Mouse (Mus musculus): ENCODE measurements around the gene Stk36. TPM values are rescaled to one million over a fixed set of nuclear protein-coding genes. Genes with fewer than 3 reads are reported as not detected.

Gene Stk36
- polyA plus RNA-seq, 1 experiment from 2014 or later: 8.4 TPM

DNA sequence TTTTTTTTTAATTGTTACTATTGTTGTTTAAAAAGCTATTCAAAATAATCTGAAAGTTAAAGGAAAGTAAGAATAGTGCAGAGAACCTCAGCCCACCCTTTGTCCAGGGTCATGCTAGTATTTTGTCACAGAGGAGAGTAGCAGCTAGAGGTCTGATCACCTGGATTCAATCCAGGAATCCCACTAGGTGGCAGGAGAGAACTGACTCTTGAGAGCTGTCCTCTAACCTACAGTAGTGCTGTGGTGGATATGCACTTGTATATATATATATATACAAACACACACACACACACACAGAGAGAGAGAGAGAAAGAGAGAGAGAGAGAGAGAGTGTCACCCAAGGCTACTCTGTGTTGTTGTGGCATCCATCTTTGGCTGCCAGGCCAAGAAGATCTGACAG lies 42.7 kb downstream of the Stk36 start:
- Histone ChIP-seq H3K4me2 (replicated peaks; ENCODE audit: low read depth, low read length) (no peak overlapping the region), H3K4me3 (ENCODE audit: low read depth, low read length) (no peak overlapping the region), H3K27me3 (ENCODE audit: control insufficient read depth, insufficient read depth, low read length) (no peaks in the 10 kb centered on the region), H3K9ac (replicated peaks; ENCODE audit: low read depth, low read length) (no peak overlapping the region), H3K4me1 (ENCODE audit: control insufficient read depth, insufficient read depth, low read length) (no peaks in the 10 kb centered on the region), H3K9me3 (ENCODE audit: control insufficient read depth, low read depth, low read length) (no peaks in the 10 kb centered on the region), H3K36me3 (ENCODE audit: control insufficient read depth, insufficient read depth, low read length) (no peaks in the 10 kb centered on the region), H3K27ac (ENCODE audit: low read length) (no peak overlapping the region)
- no peak for ATAC-seq (ENCODE audit: insufficient number of reproducible peaks, insufficient read depth, low FRiP score, low read depth)

GRCm38 (mm10) chr1:74661448-74662195 lies 60.4 kb downstream of the Stk36 start, which contains the start of gene Ttll4:
TSS of gene Ttll4 (plus strand) at chr1:74661745.
- ATAC-seq (ENCODE audit: insufficient number of reproducible peaks, insufficient read depth, low FRiP score, low read depth): peak; percentile 96
- Histone ChIP-seq H3K27me3 (ENCODE audit: control insufficient read depth, insufficient read depth, low read length) (no peaks in the 10 kb centered on the region), H3K9ac (replicated peaks; ENCODE audit: low read depth, low read length) (peak within 1 kb of the TSS; percentile 79), H3K4me3 (ENCODE audit: low read depth, low read length) (peak within 1 kb of the TSS; percentile 84), H3K27ac (ENCODE audit: low read length) (peak within 1 kb of the TSS; percentile 85), H3K4me2 (replicated peaks; ENCODE audit: low read depth, low read length) (peak within 1 kb of the TSS; percentile 42), H3K36me3 (ENCODE audit: control insufficient read depth, insufficient read depth, low read length) (no peaks in the 10 kb centered on the region), H3K9me3 (ENCODE audit: control insufficient read depth, low read depth, low read length) (no peaks in the 10 kb centered on the region), H3K4me1 (ENCODE audit: control insufficient read depth, insufficient read depth, low read length) (peaks cover 8% of the 10 kb centered on the region; the same call in 1 of the 2 replicates)
- under 1% methylated on average over 62 of the region's 66 CpGs for WGBS

- WGBS: 3% methylated on average over 13 of the region's 13 CpGs
- Histone ChIP-seq H3K9ac (replicated peaks; ENCODE audit: low read depth, low read length) (peak overlapping the region; percentile 79), H3K36me3 (ENCODE audit: control insufficient read depth, insufficient read depth, low read length) (no peaks in the 10 kb centered on the region), H3K4me3 (ENCODE audit: low read depth, low read length) (peak overlapping the region; percentile 84), H3K4me2 (replicated peaks; ENCODE audit: low read depth, low read length) (peak overlapping the region; percentile 42), H3K27me3 (ENCODE audit: control insufficient read depth, insufficient read depth, low read length) (no peaks in the 10 kb centered on the region), H3K27ac (ENCODE audit: low read length) (peak overlapping the region; percentile 85), H3K4me1 (ENCODE audit: control insufficient read depth, insufficient read depth, low read length) (peaks cover 8% of the 10 kb centered on the region; the same call in 1 of the 2 replicates), H3K9me3 (ENCODE audit: control insufficient read depth, low read depth, low read length) (no peaks in the 10 kb centered on the region)
- ATAC-seq (ENCODE audit: insufficient number of reproducible peaks, insufficient read depth, low FRiP score, low read depth): no peak
Measured at GRCm38 (mm10) chr1:74662253-74662865, 61.1 kb downstream of the Stk36 start.

DNA sequence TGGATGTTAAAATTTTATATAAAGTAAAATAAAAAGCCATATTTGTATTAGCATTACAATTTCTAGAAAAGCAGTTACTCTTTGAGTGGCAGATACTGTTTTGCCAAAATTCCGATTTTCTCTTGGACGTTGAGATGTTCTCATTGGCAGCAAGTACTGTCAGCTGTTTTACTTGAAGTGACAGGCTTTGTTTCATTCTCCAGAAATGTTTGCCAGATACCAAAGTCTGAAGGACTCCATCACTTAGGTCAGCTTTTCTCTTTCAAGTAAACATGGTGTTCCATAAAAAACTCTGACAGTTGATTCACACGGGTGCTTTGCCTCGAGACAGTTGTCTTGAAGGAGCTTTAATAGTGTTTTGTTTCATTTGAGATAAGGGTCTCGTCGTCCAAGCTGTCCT lies 63.9 kb downstream of the Stk36 start:
- Histone ChIP-seq H3K4me3 (ENCODE audit: low read depth, low read length) (no peak overlapping the region), H3K27me3 (ENCODE audit: control insufficient read depth, insufficient read depth, low read length) (no peaks in the 10 kb centered on the region), H3K27ac (ENCODE audit: low read length) (no peak overlapping the region), H3K4me1 (ENCODE audit: control insufficient read depth, insufficient read depth, low read length) (peaks cover 8% of the 10 kb centered on the region; the same call in 1 of the 2 replicates), H3K9me3 (ENCODE audit: control insufficient read depth, low read depth, low read length) (no peaks in the 10 kb centered on the region), H3K36me3 (ENCODE audit: control insufficient read depth, insufficient read depth, low read length) (no peaks in the 10 kb centered on the region), H3K4me2 (replicated peaks; ENCODE audit: low read depth, low read length) (no peak overlapping the region), H3K9ac (replicated peaks; ENCODE audit: low read depth, low read length) (no peak overlapping the region)
- WGBS: 46% methylated on average over 6 of the region's 6 CpGs
- no peak for ATAC-seq (ENCODE audit: insufficient number of reproducible peaks, insufficient read depth, low FRiP score, low read depth)

GRCm38 (mm10) chr1:74668371-74668770 lies 67.1 kb downstream of the Stk36 start:
- H3K4me2 ChIP-seq (replicated peaks; ENCODE audit: low read depth, low read length): no peak overlapping the region
- 83% methylated on average over 3 of the region's 3 CpGs for WGBS

DNA sequence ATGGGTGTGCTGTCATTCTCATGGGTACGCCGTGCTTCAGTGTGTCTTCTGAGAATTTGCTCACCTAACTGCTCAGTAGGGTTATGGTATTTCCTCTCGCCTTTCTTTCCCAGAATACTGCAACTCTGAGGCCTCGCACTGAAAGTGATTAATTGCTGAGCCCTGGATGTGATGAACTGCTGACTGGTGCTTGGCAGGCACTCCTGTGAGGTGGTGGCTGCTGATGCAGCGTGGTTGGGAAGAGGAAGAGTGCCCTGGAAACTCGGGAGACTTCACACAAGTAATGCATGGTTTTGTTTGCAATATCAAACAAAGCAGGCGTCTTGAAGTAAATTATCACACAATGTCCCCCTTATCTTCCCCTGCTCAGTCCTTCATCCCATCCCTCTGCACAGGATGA lies 71.5 kb downstream of the Stk36 start:
- no peaks in the 10 kb centered on the region for H3K4me1 ChIP-seq (ENCODE audit: control insufficient read depth, insufficient read depth, low read length)
- peaks cover 12% of the 10 kb centered on the region; the same call in 1 of the 2 replicates for H3K36me3 ChIP-seq (ENCODE audit: control insufficient read depth, insufficient read depth, low read length)
- no peak overlapping the region for H3K9ac ChIP-seq (replicated peaks; ENCODE audit: low read depth, low read length)
- no peak overlapping the region for H3K27ac ChIP-seq (ENCODE audit: low read length)
- H3K9me3 ChIP-seq (ENCODE audit: control insufficient read depth, low read depth, low read length): no peaks in the 10 kb centered on the region
- H3K4me3 ChIP-seq (ENCODE audit: low read depth, low read length): no peak overlapping the region
- ATAC-seq (ENCODE audit: insufficient number of reproducible peaks, insufficient read depth, low FRiP score, low read depth): no peak
- WGBS: 67% methylated on average over 7 of the region's 7 CpGs
- no peaks in the 10 kb centered on the region for H3K27me3 ChIP-seq (ENCODE audit: control insufficient read depth, insufficient read depth, low read length)
- H3K4me2 ChIP-seq (replicated peaks; ENCODE audit: low read depth, low read length): no peak overlapping the region

More at GRCm38 (mm10) chr1:74668371-74668770, 67.1 kb downstream of the Stk36 start:
- H3K27ac ChIP-seq (ENCODE audit: low read length): no peak overlapping the region
- peaks cover 12% of the 10 kb centered on the region; the same call in 1 of the 2 replicates for H3K36me3 ChIP-seq (ENCODE audit: control insufficient read depth, insufficient read depth, low read length)
- no peaks in the 10 kb centered on the region for H3K9me3 ChIP-seq (ENCODE audit: control insufficient read depth, low read depth, low read length)
- no peaks in the 10 kb centered on the region for H3K4me1 ChIP-seq (ENCODE audit: control insufficient read depth, insufficient read depth, low read length)
- no peak for ATAC-seq (ENCODE audit: insufficient number of reproducible peaks, insufficient read depth, low FRiP score, low read depth)
- H3K27me3 ChIP-seq (ENCODE audit: control insufficient read depth, insufficient read depth, low read length): no peaks in the 10 kb centered on the region
- H3K4me3 ChIP-seq (ENCODE audit: low read depth, low read length): no peak overlapping the region
- H3K9ac ChIP-seq (replicated peaks; ENCODE audit: low read depth, low read length): no peak overlapping the region

GRCm38 (mm10) chr1:74676863-74677262 lies 75.6 kb downstream of the Stk36 start:
- Histone ChIP-seq H3K9ac (replicated peaks; ENCODE audit: low read depth, low read length) (no peak overlapping the region), H3K4me3 (ENCODE audit: low read depth, low read length) (no peak overlapping the region), H3K27ac (ENCODE audit: low read length) (no peak overlapping the region), H3K9me3 (ENCODE audit: control insufficient read depth, low read depth, low read length) (no peaks in the 10 kb centered on the region), H3K27me3 (ENCODE audit: control insufficient read depth, insufficient read depth, low read length) (no peaks in the 10 kb centered on the region), H3K4me1 (ENCODE audit: control insufficient read depth, insufficient read depth, low read length) (no peaks in the 10 kb centered on the region), H3K36me3 (ENCODE audit: control insufficient read depth, insufficient read depth, low read length) (peaks cover 39% of the 10 kb centered on the region), H3K4me2 (replicated peaks; ENCODE audit: low read depth, low read length) (no peak overlapping the region)
- ATAC-seq (ENCODE audit: insufficient number of reproducible peaks, insufficient read depth, low FRiP score, low read depth): no peak
- 80% methylated on average over 3 of the region's 3 CpGs for WGBS

- ATAC-seq (ENCODE audit: insufficient number of reproducible peaks, insufficient read depth, low FRiP score, low read depth): no peak
- Histone ChIP-seq H3K4me2 (replicated peaks; ENCODE audit: low read depth, low read length) (no peak overlapping the region), H3K27me3 (ENCODE audit: control insufficient read depth, insufficient read depth, low read length) (no peaks in the 10 kb centered on the region), H3K9ac (replicated peaks; ENCODE audit: low read depth, low read length) (no peak overlapping the region), H3K27ac (ENCODE audit: low read length) (no peak overlapping the region), H3K4me3 (ENCODE audit: low read depth, low read length) (no peak overlapping the region), H3K4me1 (ENCODE audit: control insufficient read depth, insufficient read depth, low read length) (no peaks in the 10 kb centered on the region), H3K9me3 (ENCODE audit: control insufficient read depth, low read depth, low read length) (no peaks in the 10 kb centered on the region), H3K36me3 (ENCODE audit: control insufficient read depth, insufficient read depth, low read length) (peaks cover 33% of the 10 kb centered on the region)
- WGBS: 68% methylated on average over 1 of the region's 1 CpGs
Measured at GRCm38 (mm10) chr1:74677843-74678242, 76.6 kb downstream of the Stk36 start.
